Mouse (Mus musculus) midbrain, embryonic 11.5 days (tissue): Measurements from ENCODE around the gene Gm21974. TPM values are rescaled to one million over a fixed set of nuclear protein-coding genes. Genes with fewer than 3 reads are reported as not detected.

Experiments used
- polyA plus RNA-seq: library from polyadenylated mRNA; unstranded; fragments of >200 nt; fragmentation: Nextera tagmentation; extraction: Ambion mirVana; gene quantifications from 2 replicates; pipeline ENCODE4 v1.2.1, GENCODE M21; 2014

Gm21974 gene
- polyA plus RNA-seq, 1 experiment from 2014 or later: not detected

Other genes with a start within 250 kb of the Gm21974 start
- gene Bcl7c, start 186.5 kb downstream of the Gm21974 start, polyA plus RNA-seq: 44.3 and 52.2 TPM in 2 replicates
- 4.0 and 4.6 TPM in 2 replicates for gene Ctf1, start 182.7 kb downstream of the Gm21974 start, polyA plus RNA-seq
- 0.12 TPM in 1 of 2 replicates, not detected in the other for gene Ctf2, start 163.3 kb downstream of the Gm21974 start, polyA plus RNA-seq
- gene Fbxl19, start 150.9 kb downstream of the Gm21974 start, polyA plus RNA-seq: 8.3 and 9.3 TPM in 2 replicates
- gene Orai3, start 125.6 kb downstream of the Gm21974 start, polyA plus RNA-seq: 6.1 and 6.3 TPM in 2 replicates
- 19.0 and 22.1 TPM in 2 replicates for gene Setd1a, start 118.8 kb downstream of the Gm21974 start, polyA plus RNA-seq
- gene Gm49388, start 109.8 kb downstream of the Gm21974 start, polyA plus RNA-seq: not detected in 2 replicates
- 7.9 and 8.2 TPM in 2 replicates for gene Hsd3b7, start 94.8 kb downstream of the Gm21974 start, polyA plus RNA-seq
- 10.1 and 12.2 TPM in 2 replicates for gene Stx4a, start 71.2 kb downstream of the Gm21974 start, polyA plus RNA-seq
- gene Stx1b, start 70.9 kb downstream of the Gm21974 start, polyA plus RNA-seq: 6.9 and 8.4 TPM in 2 replicates
- gene Zfp646, start 19.2 kb downstream of the Gm21974 start, polyA plus RNA-seq: 16.0 and 17.4 TPM in 2 replicates
- gene Zfp668, start 18.6 kb downstream of the Gm21974 start, polyA plus RNA-seq: 20.3 and 24.3 TPM in 2 replicates
- 0.32 and 0.36 TPM in 2 replicates for gene Prss53, start 4.5 kb downstream of the Gm21974 start, polyA plus RNA-seq
- gene Vkorc1, start 163 bp upstream of the Gm21974 start, polyA plus RNA-seq: 44.6 and 48.6 TPM in 2 replicates
- 96.5 and 107 TPM in 2 replicates for gene Bckdk, start 8.6 kb upstream of the Gm21974 start, polyA plus RNA-seq
- gene Kat8, start 17.1 kb upstream of the Gm21974 start, polyA plus RNA-seq: 54.6 and 57.1 TPM in 2 replicates
- 0.78 and 0.86 TPM in 2 replicates for gene Prss8, start 34.6 kb upstream of the Gm21974 start, polyA plus RNA-seq
- gene Prss36, start 51.3 kb upstream of the Gm21974 start, polyA plus RNA-seq: 9.4 and 9.6 TPM in 2 replicates
- gene Fus, start 72.0 kb upstream of the Gm21974 start, polyA plus RNA-seq: 51.6 and 54.4 TPM in 2 replicates
- 5.5 and 6.7 TPM in 2 replicates for gene Pycard, start 98.4 kb upstream of the Gm21974 start, polyA plus RNA-seq
- gene Trim72, start 108.5 kb upstream of the Gm21974 start, polyA plus RNA-seq: 0.07 TPM in 1 of 2 replicates, not detected in the other
- gene Itgam, start 167.2 kb upstream of the Gm21974 start, polyA plus RNA-seq: 0.20 and 0.37 TPM in 2 replicates
- not detected in 2 replicates for gene Gm49368, start 167.2 kb upstream of the Gm21974 start, polyA plus RNA-seq
- 0.19 TPM in 1 of 2 replicates, not detected in the other for gene Itgax, start 234.1 kb upstream of the Gm21974 start, polyA plus RNA-seq